Mouse (Mus musculus): ENCODE measurements around the gene Anp32a.
A peak's percentile ranks its signal among the peaks of the same experiment; 100 is the strongest.

The Anp32a gene

GRCm38 (mm10) chr9:62346388-62346679 lies 5.2 kb downstream of the Anp32a start:
- no peak for DNase-seq (ENCODE audit: inconsistent ontology term)

- peak; percentile 31 for DNase-seq (ENCODE audit: inconsistent ontology term)
Observed at GRCm38 (mm10) chr9:62347201-62347600, 6.1 kb downstream of the Anp32a start.

GRCm38 (mm10) chr9:62348050-62348449 lies 7.0 kb downstream of the Anp32a start:
- DNase-seq (ENCODE audit: inconsistent ontology term), result no peak

- DNase-seq (ENCODE audit: inconsistent ontology term), result no peak
Observed at GRCm38 (mm10) chr9:62348467-62348985, 7.4 kb downstream of the Anp32a start.

GRCm38 (mm10) chr9:62349250-62349649 lies 8.2 kb downstream of the Anp32a start:
- peak; percentile 33 for DNase-seq (ENCODE audit: inconsistent ontology term)

GRCm38 (mm10) chr9:62350721-62351120 lies 9.6 kb downstream of the Anp32a start:
- no peak for DNase-seq (ENCODE audit: inconsistent ontology term)

GRCm38 (mm10) chr9:62351200-62351599 lies 10.1 kb downstream of the Anp32a start:
- DNase-seq (ENCODE audit: inconsistent ontology term), result no peak

- peak; percentile 75 for DNase-seq (ENCODE audit: inconsistent ontology term)
Observed at GRCm38 (mm10) chr9:62353784-62354183, 12.7 kb downstream of the Anp32a start.

GRCm38 (mm10) chr9:62354838-62355719 lies 14.0 kb downstream of the Anp32a start:
- DNase-seq (ENCODE audit: inconsistent ontology term), result no peak

GRCm38 (mm10) chr9:62355763-62356162 lies 14.7 kb downstream of the Anp32a start:
- DNase-seq (ENCODE audit: inconsistent ontology term), result no peak

- no peak for DNase-seq (ENCODE audit: inconsistent ontology term)
Observed at GRCm38 (mm10) chr9:62357593-62357992, 16.5 kb downstream of the Anp32a start.

- DNase-seq (ENCODE audit: inconsistent ontology term), result no peak
Observed at GRCm38 (mm10) chr9:62358851-62359250, 17.8 kb downstream of the Anp32a start.

GRCm38 (mm10) chr9:62360889-62361288 lies 19.8 kb downstream of the Anp32a start:
- peak; percentile 90 for DNase-seq (ENCODE audit: inconsistent ontology term)

- no peak for DNase-seq (ENCODE audit: inconsistent ontology term)
Observed at GRCm38 (mm10) chr9:62362835-62363385, 21.8 kb downstream of the Anp32a start.

GRCm38 (mm10) chr9:62363619-62364018 lies 22.5 kb downstream of the Anp32a start:
- peak; percentile 94 for DNase-seq (ENCODE audit: inconsistent ontology term)

- DNase-seq (ENCODE audit: inconsistent ontology term), result no peak
Observed at GRCm38 (mm10) chr9:62364216-62364615, 23.1 kb downstream of the Anp32a start.

GRCm38 (mm10) chr9:62364831-62365230 lies 23.7 kb downstream of the Anp32a start:
- DNase-seq (ENCODE audit: inconsistent ontology term), result peak; percentile 71

GRCm38 (mm10) chr9:62365326-62366080 lies 24.4 kb downstream of the Anp32a start:
- no peak for DNase-seq (ENCODE audit: inconsistent ontology term)

- no peak for DNase-seq (ENCODE audit: inconsistent ontology term)
Observed at GRCm38 (mm10) chr9:62366478-62367458, 25.7 kb downstream of the Anp32a start.

GRCm38 (mm10) chr9:62367510-62368071 lies 26.5 kb downstream of the Anp32a start:
- peak; percentile 77 for DNase-seq (ENCODE audit: inconsistent ontology term)

Measured in Muller cell, postnatal 12 days (primary cell).